Mouse (Mus musculus) brown adipose tissue, adult 24 weeks (tissue): ENCODE measurements at regions not wholly inside any gene's neighbourhood (a gene's known extent, or its start where the extent isn't known, plus 50 kb on each side); places are given as distances from the start of the nearest gene placed in this dataset.

ENCODE experiments used
- H3K27ac ChIP-seq: fragments of 200-500 bp; replicated peaks from 2 replicates; pipeline ENCODE4 v1.5.1; 2012; ENCODE audit warnings: low read depth, mild to moderate bottlenecking, low read length
- H3K4me1 ChIP-seq: fragments of 200-500 bp; 2 replicates; pipeline ENCODE4 v1.6.1; 2012; ENCODE audit warnings: low read length, mixed read lengths; ENCODE audit not compliant: control insufficient read depth, insufficient read depth, insufficient read length
- H3K4me3 ChIP-seq: fragments of 200-500 bp; 2 replicates; pipeline ENCODE4 v1.5.1; 2012; ENCODE audit warnings: low read depth, mild to moderate bottlenecking, low read length, moderate library complexity; ENCODE audit not compliant: insufficient read depth

- Histone ChIP-seq H3K4me1 (no peaks in the 10 kb centered on the region), H3K27ac (no peak overlapping the region)
These were observed 139.6 kb upstream of the Smarca2 start for GRCm38 (mm10) chr19:26465228-26465627.

GRCm38 (mm10) chr19:26466244-26466643, 138.6 kb upstream of the Smarca2 start:
- Histone ChIP-seq H3K4me3 (no peak overlapping the region), H3K4me1 (no peaks in the 10 kb centered on the region), H3K27ac (no peak overlapping the region)

More at GRCm38 (mm10) chr19:26465228-26465627, 139.6 kb upstream of the Smarca2 start:
- no peak overlapping the region for H3K4me3 ChIP-seq

GRCm38 (mm10) chr19:26467179-26467651, 137.6 kb upstream of the Smarca2 start:
- Histone ChIP-seq H3K4me1 (no peaks in the 10 kb centered on the region), H3K27ac (no peak overlapping the region), H3K4me3 (no peak overlapping the region)

GRCm38 (mm10) chr19:26472659-26473058, 132.2 kb upstream of the Smarca2 start:
- H3K4me1 ChIP-seq, result no peaks in the 10 kb centered on the region

GRCm38 (mm10) chr19:26473211-26473610, 131.6 kb upstream of the Smarca2 start:
- H3K4me3 ChIP-seq, result no peak overlapping the region
- no peaks in the 10 kb centered on the region for H3K4me1 ChIP-seq
- H3K27ac ChIP-seq, result no peak overlapping the region

More at GRCm38 (mm10) chr19:26472659-26473058, 132.2 kb upstream of the Smarca2 start:
- Histone ChIP-seq H3K4me3 (no peak overlapping the region), H3K27ac (no peak overlapping the region)

GRCm38 (mm10) chr19:26475197-26475596, 129.7 kb upstream of the Smarca2 start:
- no peak overlapping the region for H3K4me3 ChIP-seq
- no peak overlapping the region for H3K27ac ChIP-seq
- H3K4me1 ChIP-seq, result no peaks in the 10 kb centered on the region

GRCm38 (mm10) chr19:26475754-26476153, 129.1 kb upstream of the Smarca2 start:
- no peak overlapping the region for H3K27ac ChIP-seq
- no peak overlapping the region for H3K4me3 ChIP-seq
- H3K4me1 ChIP-seq, result no peaks in the 10 kb centered on the region

- H3K4me1 ChIP-seq, result no peaks in the 10 kb centered on the region
- H3K4me3 ChIP-seq, result no peak overlapping the region
These were observed 126.7 kb upstream of the Smarca2 start for GRCm38 (mm10) chr19:26478055-26478737.

GRCm38 (mm10) chr19:26484322-26484721, 120.5 kb upstream of the Smarca2 start:
- Histone ChIP-seq H3K27ac (no peak overlapping the region), H3K4me3 (no peak overlapping the region), H3K4me1 (no peaks in the 10 kb centered on the region)

More at GRCm38 (mm10) chr19:26478055-26478737, 126.7 kb upstream of the Smarca2 start:
- no peak overlapping the region for H3K27ac ChIP-seq

- Histone ChIP-seq H3K4me1 (no peaks in the 10 kb centered on the region), H3K27ac (no peak overlapping the region)
These were observed 112.0 kb upstream of the Smarca2 start for GRCm38 (mm10) chr19:26492806-26493205.

GRCm38 (mm10) chr19:26501064-26501463, 103.8 kb upstream of the Smarca2 start:
- Histone ChIP-seq H3K4me1 (no peaks in the 10 kb centered on the region), H3K27ac (no peak overlapping the region), H3K4me3 (no peak overlapping the region)

More at GRCm38 (mm10) chr19:26492806-26493205, 112.0 kb upstream of the Smarca2 start:
- H3K4me3 ChIP-seq, result no peak overlapping the region

- Histone ChIP-seq H3K4me1 (no peaks in the 10 kb centered on the region), H3K27ac (no peak overlapping the region), H3K4me3 (no peak overlapping the region)
These were observed 100.8 kb upstream of the Smarca2 start for GRCm38 (mm10) chr19:26504027-26504426.

- no peak overlapping the region for H3K27ac ChIP-seq
- H3K4me1 ChIP-seq, result no peaks in the 10 kb centered on the region
- no peak overlapping the region for H3K4me3 ChIP-seq
These were observed 98.0 kb upstream of the Smarca2 start for GRCm38 (mm10) chr19:26506802-26507201.

- no peak overlapping the region for H3K27ac ChIP-seq
- no peaks in the 10 kb centered on the region for H3K4me1 ChIP-seq
- H3K4me3 ChIP-seq, result no peak overlapping the region
These were observed 96.9 kb upstream of the Smarca2 start for GRCm38 (mm10) chr19:26507986-26508385.

- H3K4me3 ChIP-seq, result no peak overlapping the region
- H3K4me1 ChIP-seq, result no peaks in the 10 kb centered on the region
- no peak overlapping the region for H3K27ac ChIP-seq
These were observed 96.2 kb upstream of the Smarca2 start for GRCm38 (mm10) chr19:26508616-26509015.

GRCm38 (mm10) chr19:26509240-26509639, 95.6 kb upstream of the Smarca2 start:
- Histone ChIP-seq H3K27ac (no peak overlapping the region), H3K4me3 (no peak overlapping the region), H3K4me1 (no peaks in the 10 kb centered on the region)
